Mouse (Mus musculus): ENCODE measurements around the gene Phf24. TPM values are rescaled to one million over a fixed set of nuclear protein-coding genes. Genes with fewer than 3 reads are reported as not detected.
A peak's percentile ranks its signal among the peaks of the same experiment; 100 is the strongest.

Phf24 gene
- polyA plus RNA-seq, 1 experiment from 2014 or later: 0.18 TPM

DNA sequence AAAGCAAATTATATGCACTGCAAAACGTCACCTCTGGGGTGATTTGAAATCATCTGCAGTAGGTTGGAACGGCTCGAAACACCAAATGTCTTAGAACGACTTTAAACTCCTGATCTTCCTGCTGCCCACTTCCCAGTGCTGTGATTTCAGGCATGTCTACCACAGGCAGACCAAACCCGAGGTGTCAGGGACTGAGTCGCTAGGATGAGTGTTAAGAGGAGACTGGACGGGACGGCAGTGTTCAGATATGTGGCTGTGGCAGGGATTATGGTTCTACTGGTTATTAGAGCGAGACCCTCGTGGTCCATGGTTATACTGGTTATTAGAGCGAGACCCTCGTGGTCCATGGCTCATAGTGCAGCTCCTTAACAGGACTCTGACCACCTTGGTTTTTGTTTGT is 1.1 kb upstream of the Phf24 start:
- ATAC-seq: no peak
- no peak overlapping the region for H3K4me3 ChIP-seq
- no peaks in the 10 kb centered on the region for H3K36me3 ChIP-seq
- WGBS (ENCODE audit: insufficient replicate concordance): 64% methylated on average over 12 of the region's 12 CpGs
- no peak overlapping the region for H3K4me2 ChIP-seq
- H3K9me3 ChIP-seq (replicated peaks): no peaks in the 10 kb centered on the region
- H3K27ac ChIP-seq: no peak overlapping the region
- H3K4me1 ChIP-seq: peaks cover 10% of the 10 kb centered on the region; the same call in 1 of the 2 replicates
- peaks cover 92% of the 10 kb centered on the region for H3K27me3 ChIP-seq (replicated peaks)
- no peak overlapping the region for H3K9ac ChIP-seq

- Histone ChIP-seq H3K4me1 (peaks cover 10% of the 10 kb centered on the region; the same call in 1 of the 2 replicates), H3K27me3 (replicated peaks) (peaks cover 94% of the 10 kb centered on the region), H3K9ac (no peak overlapping the region), H3K4me2 (no peak overlapping the region), H3K36me3 (no peaks in the 10 kb centered on the region), H3K27ac (no peak overlapping the region), H3K9me3 (replicated peaks) (no peaks in the 10 kb centered on the region), H3K4me3 (no peak overlapping the region)
- WGBS (ENCODE audit: insufficient replicate concordance): 78% methylated on average over 1 of the region's 1 CpGs
- ATAC-seq: no peak
These were observed 494 bp upstream of the Phf24 start for GRCm38 (mm10) chr4:42915966-42916365.

- Histone ChIP-seq H3K4me1 (peaks cover 10% of the 10 kb centered on the region; the same call in 1 of the 2 replicates), H3K9me3 (replicated peaks) (no peaks in the 10 kb centered on the region), H3K4me3 (peak overlapping the region; percentile 55), H3K36me3 (no peaks in the 10 kb centered on the region), H3K27ac (no peak overlapping the region), H3K27me3 (replicated peaks) (peaks cover 96% of the 10 kb centered on the region), H3K9ac (peak overlapping the region; percentile 55), H3K4me2 (peak overlapping the region; percentile 77)
- no peak for ATAC-seq
- WGBS (ENCODE audit: insufficient replicate concordance): 4% methylated on average over 25 of the region's 26 CpGs
These were observed 928 bp downstream of the Phf24 start for GRCm38 (mm10) chr4:42917402-42917774.

DNA sequence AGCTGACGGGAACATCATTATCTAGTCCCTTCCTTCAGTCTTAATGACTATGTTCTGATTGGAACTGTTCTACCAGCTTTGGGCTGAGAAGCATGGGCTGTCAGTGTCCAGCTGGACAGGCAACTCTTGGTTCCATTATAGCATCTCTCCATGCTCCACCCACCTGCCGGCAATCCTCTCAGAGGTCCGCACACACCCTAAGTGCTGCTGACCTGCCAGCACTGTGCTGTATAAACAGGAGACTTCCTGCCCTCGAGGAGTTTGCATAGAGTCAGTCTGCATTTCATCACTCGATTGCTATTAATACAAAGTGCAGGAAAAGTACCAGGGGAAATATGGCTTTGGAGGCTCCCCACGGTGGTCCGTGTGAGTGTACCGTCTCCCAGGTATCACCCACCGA is 4.3 kb downstream of the Phf24 start:
- 56% methylated on average over 9 of the region's 9 CpGs for WGBS (ENCODE audit: insufficient replicate concordance)
- Histone ChIP-seq H3K9ac (no peak overlapping the region), H3K27me3 (replicated peaks) (peaks cover 98% of the 10 kb centered on the region), H3K4me1 (peaks cover 10% of the 10 kb centered on the region; the same call in 1 of the 2 replicates), H3K36me3 (no peaks in the 10 kb centered on the region), H3K4me2 (no peak overlapping the region), H3K4me3 (no peak overlapping the region), H3K27ac (no peak overlapping the region), H3K9me3 (replicated peaks) (no peaks in the 10 kb centered on the region)
- ATAC-seq: no peak

DNA sequence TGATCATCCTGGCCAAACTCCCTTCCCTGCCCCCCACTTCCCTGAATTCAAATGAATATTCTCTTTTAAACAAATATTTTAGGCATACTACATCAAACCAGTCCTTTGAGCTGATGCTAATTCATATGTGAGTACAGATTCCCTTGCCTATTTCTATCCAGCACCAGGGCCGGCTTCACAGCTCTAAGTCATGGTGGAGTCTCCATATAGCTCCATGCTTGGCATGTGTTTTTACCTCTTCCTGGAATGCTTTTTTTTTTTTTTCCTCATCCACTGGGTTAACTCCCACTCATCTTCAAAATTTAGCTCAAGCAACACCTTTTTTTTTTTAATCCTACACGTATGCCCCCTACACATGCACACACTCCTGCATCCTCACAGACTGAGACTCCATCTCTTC is 5.1 kb downstream of the Phf24 start:
- no peak for ATAC-seq
- Histone ChIP-seq H3K4me1 (peaks cover 8% of the 10 kb centered on the region; the same call in 1 of the 2 replicates), H3K4me2 (no peak overlapping the region), H3K27me3 (replicated peaks) (peaks cover 96% of the 10 kb centered on the region), H3K36me3 (no peaks in the 10 kb centered on the region), H3K9me3 (replicated peaks) (no peaks in the 10 kb centered on the region), H3K4me3 (no peak overlapping the region), H3K27ac (no peak overlapping the region), H3K9ac (no peak overlapping the region)
- WGBS (ENCODE audit: insufficient replicate concordance): 63% methylated on average over 2 of the region's 2 CpGs

GRCm38 (mm10) chr4:42922056-42922455 is 5.6 kb downstream of the Phf24 start:
- Histone ChIP-seq H3K9me3 (replicated peaks) (no peaks in the 10 kb centered on the region), H3K36me3 (no peaks in the 10 kb centered on the region), H3K4me1 (peaks cover 5% of the 10 kb centered on the region; the same call in 1 of the 2 replicates), H3K4me2 (no peak overlapping the region), H3K27me3 (replicated peaks) (peaks cover 94% of the 10 kb centered on the region), H3K9ac (no peak overlapping the region), H3K4me3 (no peak overlapping the region), H3K27ac (no peak overlapping the region)
- ATAC-seq: no peak
- 53% methylated on average over 6 of the region's 6 CpGs for WGBS (ENCODE audit: insufficient replicate concordance)

DNA sequence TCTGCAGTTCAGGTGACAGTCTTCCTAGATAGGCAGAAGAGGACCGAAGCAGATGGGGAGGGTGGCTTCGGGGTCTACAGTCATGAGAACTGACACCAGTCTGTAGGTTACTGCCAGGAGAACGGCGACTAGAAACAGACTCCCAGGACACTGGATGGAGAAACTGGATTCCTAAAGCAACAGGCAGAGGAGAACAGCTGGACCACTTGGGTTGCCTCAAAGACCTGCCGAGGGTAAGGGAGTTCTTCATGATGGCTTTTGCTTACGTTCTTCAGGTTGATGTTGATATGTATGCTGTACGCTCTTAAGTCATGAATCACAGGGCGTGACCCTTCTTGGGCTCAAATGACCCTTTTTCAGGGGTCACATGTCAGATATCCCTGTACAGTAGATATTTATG is 6.0 kb downstream of the Phf24 start:
- H3K4me3 ChIP-seq: no peak overlapping the region
- H3K27me3 ChIP-seq (replicated peaks): peaks cover 90% of the 10 kb centered on the region
- peaks cover under 1% of the 10 kb centered on the region; the same call in 1 of the 2 replicates for H3K4me1 ChIP-seq
- 72% methylated on average over 8 of the region's 8 CpGs for WGBS (ENCODE audit: insufficient replicate concordance)
- H3K4me2 ChIP-seq: no peak overlapping the region
- no peaks in the 10 kb centered on the region for H3K36me3 ChIP-seq
- H3K9ac ChIP-seq: no peak overlapping the region
- no peaks in the 10 kb centered on the region for H3K9me3 ChIP-seq (replicated peaks)
- ATAC-seq: no peak
- H3K27ac ChIP-seq: no peak overlapping the region

DNA sequence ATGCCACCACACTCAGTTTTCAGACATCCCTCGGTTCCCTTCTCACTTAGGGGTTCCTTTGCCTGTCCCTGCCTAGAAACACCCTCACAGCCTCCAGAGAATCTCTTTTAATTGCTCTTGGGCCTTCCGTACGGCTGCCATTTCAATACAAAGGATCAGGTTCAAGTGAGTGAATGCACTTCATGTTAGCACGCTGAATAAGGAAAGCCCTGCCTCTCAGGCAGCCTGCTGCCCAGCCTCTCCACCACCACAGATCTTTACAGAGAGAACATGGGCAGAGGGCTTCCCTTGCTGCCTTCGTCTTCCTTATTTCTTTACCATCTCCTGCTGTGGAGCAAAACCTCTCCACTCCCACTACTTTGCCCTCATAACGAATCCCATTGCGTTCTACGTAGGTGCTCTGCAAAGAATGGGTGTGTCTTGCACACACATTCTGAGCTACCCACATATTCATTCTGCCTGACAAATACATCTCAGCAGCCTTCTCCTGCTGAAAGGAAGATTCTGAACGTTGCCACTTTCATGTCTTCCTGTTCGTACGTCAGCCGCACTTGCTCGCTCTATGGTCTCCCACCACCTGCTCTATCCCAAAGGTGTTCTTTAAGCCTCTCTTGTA is 7.7 kb downstream of the Phf24 start:
- no peak overlapping the region for H3K27ac ChIP-seq

GRCm38 (mm10) chr4:42928209-42928608 is 11.7 kb downstream of the Phf24 start:
- no peak for ATAC-seq
- no peak overlapping the region for H3K9ac ChIP-seq
- no peaks in the 10 kb centered on the region for H3K4me1 ChIP-seq
- no peak overlapping the region for H3K4me2 ChIP-seq
- H3K9me3 ChIP-seq (replicated peaks): no peaks in the 10 kb centered on the region
- no peak overlapping the region for H3K4me3 ChIP-seq
- peaks cover 48% of the 10 kb centered on the region for H3K27me3 ChIP-seq (replicated peaks)
- H3K36me3 ChIP-seq: no peaks in the 10 kb centered on the region
- no peak overlapping the region for H3K27ac ChIP-seq
- 65% methylated on average over 5 of the region's 5 CpGs for WGBS (ENCODE audit: insufficient replicate concordance)

More for the DNA sequence above, 7.7 kb downstream of the Phf24 start:
- Histone ChIP-seq H3K4me2 (no peak overlapping the region), H3K36me3 (no peaks in the 10 kb centered on the region), H3K9me3 (replicated peaks) (no peaks in the 10 kb centered on the region), H3K4me1 (no peaks in the 10 kb centered on the region), H3K4me3 (no peak overlapping the region), H3K9ac (no peak overlapping the region), H3K27me3 (replicated peaks) (peaks cover 73% of the 10 kb centered on the region)
- WGBS (ENCODE audit: insufficient replicate concordance): 66% methylated on average over 13 of the region's 13 CpGs
- ATAC-seq: no peak

- no peak overlapping the region for H3K4me2 ChIP-seq
- WGBS (ENCODE audit: insufficient replicate concordance): 81% methylated on average over 9 of the region's 9 CpGs
These were observed 12.5 kb downstream of the Phf24 start for GRCm38 (mm10) chr4:42928952-42929351.

DNA sequence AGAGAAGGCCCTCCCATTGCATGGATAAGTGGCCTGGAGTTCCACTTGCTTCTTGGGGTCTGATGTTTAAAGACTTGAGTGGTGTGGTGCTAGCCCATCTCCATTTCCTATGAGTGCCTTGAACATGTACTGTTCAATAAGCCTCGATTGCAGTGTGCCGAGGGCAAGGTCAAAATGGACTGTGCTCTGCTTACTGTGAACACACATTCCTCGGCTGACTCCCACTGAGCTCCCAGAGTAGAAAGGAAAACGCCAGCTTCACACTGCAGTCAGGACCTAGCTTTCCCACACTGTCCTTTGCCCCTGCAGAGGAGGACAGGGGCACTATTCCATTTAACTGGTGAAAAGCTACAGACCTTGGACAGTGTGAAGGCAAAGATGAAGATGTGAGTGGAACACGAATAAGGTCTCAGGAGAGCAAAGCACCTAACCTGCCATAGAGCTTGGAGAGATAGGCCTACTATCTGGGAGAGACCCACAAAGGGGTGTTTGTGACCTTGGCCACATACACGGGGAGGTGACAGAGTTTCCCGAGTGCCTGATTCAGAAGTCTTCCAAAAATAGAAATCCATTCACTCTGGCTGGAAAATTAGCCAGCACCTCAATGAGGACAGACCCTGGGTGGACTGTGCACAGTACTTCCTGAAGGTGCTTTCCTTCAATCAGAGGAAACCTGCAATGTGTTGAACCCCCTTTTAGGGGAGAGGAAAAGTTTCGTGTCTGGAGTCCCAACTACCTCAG is 15.9 kb downstream of the Phf24 start:
- no peak overlapping the region for H3K27ac ChIP-seq
- peaks cover 2% of the 10 kb centered on the region; the same call in 1 of the 2 replicates for H3K4me1 ChIP-seq
- no peak for ATAC-seq
- H3K4me2 ChIP-seq: no peak overlapping the region
- H3K9me3 ChIP-seq (replicated peaks): no peaks in the 10 kb centered on the region
- no peaks in the 10 kb centered on the region for H3K36me3 ChIP-seq
- no peak overlapping the region for H3K4me3 ChIP-seq
- no peak overlapping the region for H3K9ac ChIP-seq
- 57% methylated on average over 8 of the region's 8 CpGs for WGBS (ENCODE audit: insufficient replicate concordance)
- H3K27me3 ChIP-seq (replicated peaks): peaks cover 54% of the 10 kb centered on the region

More at GRCm38 (mm10) chr4:42928952-42929351, 12.5 kb downstream of the Phf24 start:
- ATAC-seq: no peak
- H3K4me1 ChIP-seq: peaks cover 2% of the 10 kb centered on the region; the same call in 1 of the 2 replicates
- H3K27ac ChIP-seq: no peak overlapping the region
- peaks cover 48% of the 10 kb centered on the region for H3K27me3 ChIP-seq (replicated peaks)
- no peak overlapping the region for H3K4me3 ChIP-seq
- H3K9ac ChIP-seq: no peak overlapping the region
- H3K9me3 ChIP-seq (replicated peaks): no peaks in the 10 kb centered on the region
- H3K36me3 ChIP-seq: no peaks in the 10 kb centered on the region

GRCm38 (mm10) chr4:42933630-42934029 is 17.2 kb downstream of the Phf24 start:
- no peak; the same call in 1 of the 2 replicates for ATAC-seq
- H3K4me3 ChIP-seq: no peak overlapping the region
- 5% methylated on average over 22 of the region's 22 CpGs for WGBS (ENCODE audit: insufficient replicate concordance)
- H3K9ac ChIP-seq: no peak overlapping the region
- no peak overlapping the region for H3K27ac ChIP-seq
- H3K4me2 ChIP-seq: peak overlapping the region; percentile 35
- H3K36me3 ChIP-seq: no peaks in the 10 kb centered on the region
- peaks cover 2% of the 10 kb centered on the region; the same call in 1 of the 2 replicates for H3K4me1 ChIP-seq
- peaks cover 66% of the 10 kb centered on the region for H3K27me3 ChIP-seq (replicated peaks)
- H3K9me3 ChIP-seq (replicated peaks): no peaks in the 10 kb centered on the region
